In the genomic region with DNA sequence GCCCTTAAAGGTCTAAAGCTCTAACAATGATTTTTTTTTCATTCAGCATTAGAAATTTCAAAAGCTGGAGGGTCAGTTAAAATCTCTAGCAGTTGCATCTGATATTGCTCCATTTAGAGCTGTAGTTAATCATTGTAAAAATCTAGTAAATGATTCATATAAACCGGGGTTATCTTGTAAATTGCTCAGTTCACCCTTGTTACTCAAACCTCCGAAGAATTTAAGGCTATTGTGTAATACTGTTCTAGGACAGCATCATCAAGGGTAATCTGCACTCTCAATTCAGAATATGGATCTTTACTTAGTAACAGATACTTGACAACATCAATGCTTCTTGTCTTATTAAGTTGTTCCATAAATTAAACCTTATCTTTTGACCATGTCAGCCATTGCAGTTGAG, we compare ENCODE assay signal across 35 mouse cellular contexts.
"Had no signal": no experiment of that assay in that cellular context is flagged by ENCODE, and none has a peak within 500 bp of the region (broad histone marks: within the 10 kb centered on the region; RNA-seq: fewer than 3 reads in every experiment).

No protein-coding gene starts in this region.

- H3K4me2 ChIP-seq: heart, embryonic 11.5 days; heart, embryonic 12.5 days; heart, embryonic 13.5 days; heart, embryonic 15.5 days; hindbrain, embryonic 12.5 days; hindbrain, embryonic 13.5 days; hindbrain, embryonic 14.5 days; hindbrain, embryonic 15.5 days; intestine, embryonic 15.5 days; kidney, embryonic 15.5 days had no signal

- H3K27ac ChIP-seq: heart, embryonic 10.5 days; heart, embryonic 13.5 days; heart, embryonic 15.5 days; hindbrain, embryonic 10.5 days; hindbrain, embryonic 12.5 days; hindbrain, embryonic 13.5 days; hindbrain, embryonic 14.5 days; hindbrain, embryonic 15.5 days; hindbrain, postnatal 0 days; intestine, embryonic 15.5 days; kidney, embryonic 15.5 days; kidney, postnatal 0 days; layer of hippocampus, adult 2 months had no signal

- DNase-seq: heart, postnatal 10 days; heart, postnatal 14 days; heart, postnatal 36 days; heart, postnatal 4 days; kidney, adult 11 months; kidney, adult 18-20 months; kidney, adult 2 months; kidney, adult 8-10 months; kidney, adult 9 months; kidney, postnatal 10 days; kidney, postnatal 14 days; kidney, postnatal 25 days; kidney, postnatal 36 days; kidney, postnatal 4 days; layer of hippocampus, adult 9-11 months; layer of hippocampus, postnatal 36 days had no signal

- H3K27me3 ChIP-seq: heart, embryonic 12.5 days; heart, embryonic 13.5 days; heart, embryonic 15.5 days; hindbrain, embryonic 12.5 days; hindbrain, embryonic 13.5 days; hindbrain, embryonic 15.5 days; intestine, embryonic 15.5 days; kidney, embryonic 15.5 days had no signal

- H3K4me3 ChIP-seq: heart, embryonic 10.5 days; heart, embryonic 12.5 days; heart, embryonic 13.5 days; heart, embryonic 15.5 days; hindbrain, embryonic 10.5 days; hindbrain, embryonic 12.5 days; hindbrain, embryonic 13.5 days; hindbrain, embryonic 15.5 days; intestine, embryonic 15.5 days; kidney, embryonic 15.5 days; layer of hippocampus, adult 2 months had no signal

- H3K36me3 ChIP-seq: heart, embryonic 10.5 days; heart, embryonic 12.5 days; heart, embryonic 13.5 days; heart, embryonic 15.5 days; hindbrain, embryonic 10.5 days; hindbrain, embryonic 12.5 days; hindbrain, embryonic 13.5 days; hindbrain, embryonic 15.5 days; intestine, embryonic 15.5 days; kidney, embryonic 15.5 days had no signal

- H3K4me1 ChIP-seq: heart, embryonic 10.5 days; heart, embryonic 12.5 days; heart, embryonic 13.5 days; heart, embryonic 15.5 days; hindbrain, embryonic 10.5 days; hindbrain, embryonic 12.5 days; hindbrain, embryonic 13.5 days; hindbrain, embryonic 15.5 days; intestine, embryonic 15.5 days; kidney, embryonic 15.5 days had no signal

- H3K9me3 ChIP-seq: heart, embryonic 10.5 days; heart, embryonic 12.5 days; heart, embryonic 13.5 days; heart, embryonic 15.5 days; hindbrain, embryonic 10.5 days; hindbrain, embryonic 12.5 days; hindbrain, embryonic 13.5 days; hindbrain, embryonic 15.5 days; intestine, embryonic 15.5 days; kidney, embryonic 15.5 days had no signal

- H3K9ac ChIP-seq: heart, embryonic 12.5 days; heart, embryonic 13.5 days; heart, embryonic 15.5 days; hindbrain, embryonic 12.5 days; hindbrain, embryonic 13.5 days; hindbrain, embryonic 14.5 days; hindbrain, embryonic 15.5 days; intestine, embryonic 15.5 days; kidney, embryonic 15.5 days had no signal

- ATAC-seq: hindbrain, embryonic 16.5 days; hindbrain, postnatal 0 days; inflammation-experienced regulatory T-cells, adult 6 months; intestine, embryonic 15.5 days; intestine, embryonic 16.5 days; intestine, postnatal 0 days had no signal
